In the genomic region with DNA sequence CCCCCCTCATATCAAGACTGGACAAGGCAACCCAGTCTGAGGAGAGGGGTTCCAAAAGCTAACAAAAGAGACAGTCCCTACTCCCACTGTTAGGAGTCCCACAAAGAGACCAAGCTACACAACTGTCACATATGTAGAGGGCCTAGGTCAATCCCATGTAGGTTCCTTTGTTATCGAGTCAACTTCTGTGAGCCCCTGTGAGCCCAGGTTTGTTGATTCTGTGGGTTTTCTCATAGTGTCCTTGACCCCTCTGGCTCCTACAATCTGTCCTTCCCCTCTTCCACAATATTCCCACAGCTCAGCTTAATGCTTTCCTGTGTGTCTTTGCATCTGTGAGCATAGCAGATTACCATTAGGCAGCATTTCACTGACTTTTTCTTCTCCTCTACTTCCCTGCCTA, we compare ENCODE assay signal across 17 mouse cellular contexts.
"Had no signal": no experiment of that assay in that cellular context is flagged by ENCODE, and none has a peak within 500 bp of the region (broad histone marks: within the 10 kb centered on the region; RNA-seq: fewer than 3 reads in every experiment).

No protein-coding gene starts in this region.

- H3K4me2 ChIP-seq: lung, embryonic 14.5 days; midbrain, embryonic 12.5 days; neural tube, embryonic 13.5 days; neural tube, embryonic 15.5 days had no signal

- H3K4me3 ChIP-seq: midbrain, embryonic 12.5 days; myocyte; neural tube, embryonic 13.5 days; neural tube, embryonic 15.5 days had no signal

- H3K9ac ChIP-seq: lung, embryonic 14.5 days; midbrain, embryonic 12.5 days; neural tube, embryonic 13.5 days; neural tube, embryonic 15.5 days had no signal

- H3K27ac ChIP-seq: midbrain, embryonic 12.5 days; neural tube, embryonic 13.5 days; neural tube, embryonic 15.5 days had no signal

- H3K36me3 ChIP-seq: midbrain, embryonic 12.5 days; neural tube, embryonic 13.5 days; neural tube, embryonic 15.5 days had no signal

- H3K9me3 ChIP-seq: midbrain, embryonic 12.5 days; neural tube, embryonic 13.5 days; neural tube, embryonic 15.5 days had no signal

- DNase-seq: lung, adult 18-20 months; lung, embryonic 14.5 days; lung, postnatal 10 days; lung, postnatal 4 days; midbrain, embryonic 14.5 days; retina, postnatal 1 day; right cerebral cortex, adult 18-20 months; right cerebral cortex, postnatal 25 days; right cerebral cortex, postnatal 4 days; spleen, adult 18-20 months; thymus, adult 18-20 months; thymus, postnatal 14 days; thymus, postnatal 36 days had no signal

- H3K27me3 ChIP-seq: neural tube, embryonic 13.5 days; neural tube, embryonic 15.5 days had no signal
